Mouse (Mus musculus): ENCODE data around the gene Vasn.
A peak's percentile ranks its signal among the peaks of the same experiment; 100 is the strongest.

GRCm38 (mm10) chr16:4593971-4594813 is 45.5 kb upstream of the Vasn start, which contains the start of gene Glis2:
- TF ChIP-seq CTCF (IDR thresholded peaks at IDR 0.05; ENCODE audit: borderline replicate concordance, insufficient read depth, low read length), result no peak
- peak; percentile 60 for TF ChIP-seq POLR2A (IDR thresholded peaks at IDR 0.05; ENCODE audit: low read depth, low read length)
